Mouse (Mus musculus): ENCODE results near the gene Pde9a. TPM values are rescaled to one million over a fixed set of nuclear protein-coding genes. Genes with fewer than 3 reads are reported as not detected.

Pde9a gene
- total RNA-seq, 2 experiments from 2014 or later, result 23.5 to 24.8 TPM

GRCm38 (mm10) chr17:31500416-31500815 lies 114.4 kb downstream of the Pde9a start:
- intact Hi-C loops (cut with DNase I), result no loop called here
- DNase-seq (ENCODE audit: low spot score in 2 of 2), result no peak

- DNase-seq (ENCODE audit: low spot score in 2 of 2), result no peak
- intact Hi-C loops (cut with DNase I), result no loop called here
These were observed 114.9 kb downstream of the Pde9a start for GRCm38 (mm10) chr17:31500908-31501307.

- DNase-seq (ENCODE audit: low spot score in 2 of 2), result no peak
- intact Hi-C loops (cut with DNase I), result no loop called here
These were observed 116.4 kb downstream of the Pde9a start for GRCm38 (mm10) chr17:31502261-31502927.

- peak in 1 of 2 experiments; percentile 51 for DNase-seq (ENCODE audit: low spot score in 2 of 2)
- intact Hi-C loops (cut with DNase I), result no loop called here
These were observed 117.3 kb downstream of the Pde9a start for GRCm38 (mm10) chr17:31503337-31503736.

GRCm38 (mm10) chr17:31503936-31504335 lies 117.9 kb downstream of the Pde9a start:
- intact Hi-C loops (cut with DNase I), result no loop called here
- DNase-seq (ENCODE audit: low spot score in 2 of 2), result peak in 1 of 2 experiments; percentile 58

GRCm38 (mm10) chr17:31505013-31505412 lies 119.0 kb downstream of the Pde9a start:
- intact Hi-C loops (cut with DNase I), result no loop called here
- no peak for DNase-seq (ENCODE audit: low spot score in 2 of 2)

- intact Hi-C loops (cut with DNase I), result no loop called here
- DNase-seq (ENCODE audit: low spot score in 2 of 2), result no peak
These were observed 120.3 kb downstream of the Pde9a start for GRCm38 (mm10) chr17:31506282-31506681.

GRCm38 (mm10) chr17:31510944-31511343 lies 124.9 kb downstream of the Pde9a start:
- DNase-seq (ENCODE audit: low spot score in 2 of 2), result no peak
- intact Hi-C loops (cut with DNase I), result loop anchor here (5.0 kb wide), 1 partner anchor 146 kb away; the partner anchor contains the start of gene U2af1

- peak; percentile 90 to 91 for DNase-seq (ENCODE audit: low spot score in 2 of 2)
- intact Hi-C loops (cut with DNase I), result loop anchor here (5.0 kb wide), 1 partner anchor 145 kb away; the partner anchor contains the start of gene U2af1
These were observed 125.9 kb downstream of the Pde9a start for GRCm38 (mm10) chr17:31511792-31512495.

GRCm38 (mm10) chr17:31512593-31512992 lies 126.6 kb downstream of the Pde9a start:
- DNase-seq (ENCODE audit: low spot score in 2 of 2), result no peak
- intact Hi-C loops (cut with DNase I), result loop anchor here (5.0 kb wide), 1 partner anchor 145 kb away; the partner anchor contains the start of gene U2af1

- DNase-seq (ENCODE audit: low spot score in 2 of 2), result no peak
- intact Hi-C loops (cut with DNase I), result loop anchor here (5.0 kb wide), 1 partner anchor 143 kb away; the partner anchor contains the start of gene U2af1
These were observed 128.7 kb downstream of the Pde9a start for GRCm38 (mm10) chr17:31514696-31515095.

GRCm38 (mm10) chr17:31519344-31519945 lies 133.4 kb downstream of the Pde9a start:
- intact Hi-C loops (cut with DNase I), result no loop called here

GRCm38 (mm10) chr17:31519946-31520838 lies 134.2 kb downstream of the Pde9a start, which contains the start of the genes Wdr4 and Ndufv3:
Gene Wdr4, minus strand, starts transcription at chr17:31519980.
Gene Ndufv3, plus strand, starts transcription at chr17:31520115.
- intact Hi-C loops (cut with DNase I), result loop anchor here (2.0 to 10.0 kb wide), 2 partner anchors 45 to 505 kb away; partner anchors contain the start of gene Pknox1
- DNase-seq (ENCODE audit: low spot score in 2 of 2), result peak; percentile 98 to 99

More at GRCm38 (mm10) chr17:31519344-31519945, 133.4 kb downstream of the Pde9a start:
- DNase-seq (ENCODE audit: low spot score in 2 of 2), result no peak

GRCm38 (mm10) chr17:31520895-31521294 lies 134.9 kb downstream of the Pde9a start:
- intact Hi-C loops (cut with DNase I), result loop anchor here (2.0 to 10.0 kb wide), 2 partner anchors 44 to 504 kb away; partner anchors contain the start of gene Pknox1

GRCm38 (mm10) chr17:31521948-31522347 lies 135.9 kb downstream of the Pde9a start:
- no peak for DNase-seq (ENCODE audit: low spot score in 2 of 2)
- intact Hi-C loops (cut with DNase I), result loop anchor here (2.0 to 10.0 kb wide), 2 partner anchors 43 to 503 kb away; partner anchors contain the start of gene Pknox1

More at GRCm38 (mm10) chr17:31520895-31521294, 134.9 kb downstream of the Pde9a start:
- DNase-seq (ENCODE audit: low spot score in 2 of 2), result peak; percentile 23 to 27

- no peak for DNase-seq (ENCODE audit: low spot score in 2 of 2)
- intact Hi-C loops (cut with DNase I), result loop anchor here (10.0 kb wide), 1 partner anchor 500 kb away; no protein-coding TSS in a partner anchor
These were observed 139.1 kb downstream of the Pde9a start for GRCm38 (mm10) chr17:31525114-31525513.

- DNase-seq (ENCODE audit: low spot score in 2 of 2), result no peak
- intact Hi-C loops (cut with DNase I), result loop anchor here (2.0 to 10.0 kb wide), 2 partner anchors 139 to 499 kb away; no protein-coding TSS in a partner anchor
These were observed 139.8 kb downstream of the Pde9a start for GRCm38 (mm10) chr17:31525816-31526215.
